Mouse (Mus musculus) lung, postnatal 0 days (tissue): ENCODE measurements around the gene Dhrs1.

ENCODE experiments used
- CTCF ChIP-seq: IDR thresholded peaks from 2 replicates; pipeline ENCODE4 v1.5.1; 2016; ENCODE audit warnings: antibody characterized with exemption, mild to moderate bottlenecking
- EP300 ChIP-seq: IDR thresholded peaks from 2 replicates; pipeline ENCODE4 v1.6.1; 2016; ENCODE audit warnings: antibody characterized with exemption, mild to moderate bottlenecking, control low read depth

- TF ChIP-seq CTCF (no peak), EP300 (no peak)
Observed at GRCm38 (mm10) chr14:55726261-55726660, 19.2 kb downstream of the Dhrs1 start.
